Mouse (Mus musculus) liver, postnatal 0 days (tissue): ENCODE data around the gene Ggact. TPM values are rescaled to one million over a fixed set of nuclear protein-coding genes. Genes with fewer than 3 reads are reported as not detected.

Experiments used
- ATAC-seq: fragments of 200-750 bp; cut with Nextera tagmentation; 2 replicates; pipeline ENCODE4 v1.8.0; 2017; ENCODE audit warnings: mild to moderate bottlenecking, moderate library complexity
- DNase-seq: peaks from one replicate; pipeline ENCODE4 v3.0.0-alpha.2; 2016
- H3K27ac ChIP-seq: fragments of 300-500 bp; sonication (generic); 2 replicates; pipeline ENCODE4 v1.5.1; 2014; ENCODE audit warnings: antibody characterized with exemption, moderate library complexity, mild to moderate bottlenecking, low read depth
- H3K27me3 ChIP-seq: fragments of 300-500 bp; sonication (generic); 2 replicates; pipeline ENCODE4 v1.6.1; 2014; ENCODE audit warnings: low read length, control low read depth, mixed read lengths; ENCODE audit not compliant: insufficient read depth
- H3K36me3 ChIP-seq: fragments of 300-500 bp; sonication (generic); replicated peaks from 2 replicates; pipeline ENCODE4 v1.6.1; 2014; ENCODE audit warnings: mild to moderate bottlenecking, control low read depth, low read length, moderate library complexity, mixed read lengths; ENCODE audit not compliant: insufficient read depth
- H3K4me1 ChIP-seq: fragments of 300-500 bp; sonication (generic); 2 replicates; pipeline ENCODE4 v1.6.1; 2014; ENCODE audit warnings: antibody characterized with exemption, mild to moderate bottlenecking, control low read depth; ENCODE audit not compliant: insufficient read depth
- H3K4me2 ChIP-seq: fragments of 300-500 bp; sonication (generic); 2 replicates; pipeline ENCODE4 v1.6.1; 2014; ENCODE audit warnings: low read depth, mild to moderate bottlenecking, low read length, moderate library complexity, mixed read lengths
- H3K4me3 ChIP-seq: fragments of 300-500 bp; sonication (generic); 2 replicates; pipeline ENCODE4 v1.5.1; 2014; ENCODE audit warnings: low read depth, low read length
- H3K9ac ChIP-seq: fragments of 300-500 bp; sonication (generic); replicated peaks from 2 replicates; pipeline ENCODE4 v1.6.1; 2014; ENCODE audit warnings: mild to moderate bottlenecking, moderate library complexity
- H3K9me3 ChIP-seq: fragments of 300-500 bp; sonication (generic); 2 replicates; pipeline ENCODE4 v1.6.1; 2016; ENCODE audit warnings: mild to moderate bottlenecking, control low read depth, low read length, mixed read lengths
- CTCF ChIP-seq: sonication (generic); IDR thresholded peaks from 2 replicates; pipeline ENCODE4 v1.5.1; 2016; ENCODE audit warnings: antibody characterized with exemption, low read depth
- EP300 ChIP-seq: IDR thresholded peaks from 2 replicates; pipeline ENCODE4 v1.6.1; 2016; ENCODE audit warnings: antibody characterized with exemption, low read depth, mild to moderate bottlenecking
- WGBS: fragments of 180-500 bp; shearing (Covaris S2); extraction: QIAGEN DNeasy Blood & Tissue Kit; methylation state at CpG from one replicate; pipeline ENCODE4 v1.1.7; 2014; ENCODE audit not compliant: insufficient replicate concordance; 5-methylcytosine and 5-hydroxymethylcytosine counted together
- polyA plus RNA-seq: library from polyadenylated mRNA; unstranded; fragments of >200 nt; fragmentation: Nextera tagmentation; extraction: Ambion mirVana; gene quantifications from 2 replicates; pipeline ENCODE4 v1.2.1, GENCODE M21; 2015

Ggact gene
- polyA plus RNA-seq, 1 experiment from 2014 or later, result 78.4 TPM

DNA sequence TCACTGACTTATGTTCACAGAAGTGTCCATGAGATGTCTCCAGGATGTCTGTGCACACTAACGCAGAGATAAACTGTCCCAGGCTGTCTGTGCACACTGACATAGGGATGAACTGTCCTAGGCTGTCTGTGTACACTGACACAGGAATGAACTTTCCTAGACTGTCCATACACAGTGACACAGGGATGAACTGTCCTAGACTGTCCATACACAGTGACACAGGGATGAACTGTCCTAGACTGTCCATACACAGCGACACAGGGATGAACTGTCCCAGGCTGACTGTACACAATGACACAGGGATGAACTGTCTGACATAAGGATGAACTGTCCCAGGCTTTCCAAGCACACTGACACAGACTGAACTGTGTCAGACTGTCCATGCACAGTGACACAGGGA is 88.1 kb downstream of the Ggact start:
- Histone ChIP-seq H3K9me3 (no peaks in the 10 kb centered on the region), H3K4me1 (no peaks in the 10 kb centered on the region), H3K27me3 (no peaks in the 10 kb centered on the region), H3K4me3 (no peak overlapping the region), H3K9ac (no peak overlapping the region), H3K36me3 (no peaks in the 10 kb centered on the region), H3K27ac (no peak overlapping the region), H3K4me2 (no peak overlapping the region)
- DNase-seq, result no peak
- peak; percentile 68 for ATAC-seq
- 77% methylated on average over 2 of the region's 2 CpGs for WGBS
- TF ChIP-seq CTCF (no peak), EP300 (no peak)

- H3K4me3 ChIP-seq, result no peak overlapping the region
- H3K27ac ChIP-seq, result no peak overlapping the region
- no peak for DNase-seq
- H3K4me2 ChIP-seq, result no peak overlapping the region
- ATAC-seq, result no peak
- no peak overlapping the region for H3K9ac ChIP-seq
- no peak for TF ChIP-seq EP300
- TF ChIP-seq CTCF, result no peak
- 53% methylated on average over 2 of the region's 2 CpGs for WGBS
- no peaks in the 10 kb centered on the region for H3K36me3 ChIP-seq
- no peaks in the 10 kb centered on the region for H3K4me1 ChIP-seq
- H3K9me3 ChIP-seq, result no peaks in the 10 kb centered on the region
- H3K27me3 ChIP-seq, result no peaks in the 10 kb centered on the region
Measured at GRCm38 (mm10) chr14:122823791-122824190, 89.8 kb downstream of the Ggact start.

- Histone ChIP-seq H3K4me3 (no peak overlapping the region), H3K9me3 (no peaks in the 10 kb centered on the region), H3K27me3 (no peaks in the 10 kb centered on the region), H3K9ac (no peak overlapping the region), H3K4me2 (no peak overlapping the region), H3K27ac (no peak overlapping the region), H3K36me3 (no peaks in the 10 kb centered on the region), H3K4me1 (no peaks in the 10 kb centered on the region)
- DNase-seq (no peak), ATAC-seq (no peak)
- WGBS, result 80% methylated on average over 3 of the region's 3 CpGs
- no peak for TF ChIP-seq CTCF
- no peak for TF ChIP-seq EP300
Measured at GRCm38 (mm10) chr14:122821002-122821401, 92.6 kb downstream of the Ggact start.

GRCm38 (mm10) chr14:122800296-122800695 is 113.3 kb downstream of the Ggact start:
- no peak for TF ChIP-seq EP300
- TF ChIP-seq CTCF, result no peak
- Histone ChIP-seq H3K27me3 (no peaks in the 10 kb centered on the region), H3K4me2 (no peak overlapping the region), H3K36me3 (no peaks in the 10 kb centered on the region), H3K9me3 (no peaks in the 10 kb centered on the region), H3K27ac (no peak overlapping the region), H3K4me1 (no peaks in the 10 kb centered on the region), H3K4me3 (no peak overlapping the region), H3K9ac (no peak overlapping the region)
- no peak for ATAC-seq
- no peak for DNase-seq
- 77% methylated on average over 4 of the region's 4 CpGs for WGBS

- H3K27me3 ChIP-seq, result no peaks in the 10 kb centered on the region
- DNase-seq (no peak), ATAC-seq (no peak)
- no peak overlapping the region for H3K9ac ChIP-seq
- H3K27ac ChIP-seq, result no peak overlapping the region
- H3K4me3 ChIP-seq, result no peak overlapping the region
- no peaks in the 10 kb centered on the region for H3K36me3 ChIP-seq
- WGBS, result 71% methylated on average over 4 of the region's 4 CpGs
- H3K9me3 ChIP-seq, result no peaks in the 10 kb centered on the region
- no peaks in the 10 kb centered on the region for H3K4me1 ChIP-seq
- TF ChIP-seq EP300 (no peak), CTCF (no peak)
- no peak overlapping the region for H3K4me2 ChIP-seq
Measured at GRCm38 (mm10) chr14:122793368-122793767, 120.2 kb downstream of the Ggact start.

- Histone ChIP-seq H3K27me3 (no peaks in the 10 kb centered on the region), H3K36me3 (no peaks in the 10 kb centered on the region), H3K4me2 (no peak overlapping the region), H3K4me1 (no peaks in the 10 kb centered on the region), H3K27ac (no peak overlapping the region), H3K9ac (no peak overlapping the region), H3K4me3 (no peak overlapping the region), H3K9me3 (no peaks in the 10 kb centered on the region)
- TF ChIP-seq EP300 (no peak), CTCF (no peak)
- WGBS, result 71% methylated on average over 7 of the region's 7 CpGs
- DNase-seq, result no peak
- no peak for ATAC-seq
Measured at GRCm38 (mm10) chr14:122790111-122790510, 123.4 kb downstream of the Ggact start.

GRCm38 (mm10) chr14:122788199-122788598 is 125.4 kb downstream of the Ggact start:
- no peak for ATAC-seq
- 44% methylated on average over 2 of the region's 2 CpGs for WGBS
- H3K4me2 ChIP-seq, result no peak overlapping the region
- DNase-seq, result no peak
- H3K4me1 ChIP-seq, result no peaks in the 10 kb centered on the region
- no peaks in the 10 kb centered on the region for H3K27me3 ChIP-seq
- TF ChIP-seq CTCF, result no peak
- TF ChIP-seq EP300, result no peak
- no peaks in the 10 kb centered on the region for H3K9me3 ChIP-seq
- no peaks in the 10 kb centered on the region for H3K36me3 ChIP-seq
- no peak overlapping the region for H3K4me3 ChIP-seq
- H3K9ac ChIP-seq, result no peak overlapping the region
- H3K27ac ChIP-seq, result no peak overlapping the region
